Mouse (Mus musculus): Measurements from ENCODE around the gene Rerg. TPM values are rescaled to one million over a fixed set of nuclear protein-coding genes. Genes with fewer than 3 reads are reported as not detected.
"Not testable (repeated sequence)": the region's sequence is repeated elsewhere in the genome, so short reads cannot be mapped to it uniquely, and the experiment has no call there.

The Rerg gene
- total RNA-seq, 2 experiments from 2014 or later, result 7.4 to 7.5 TPM

GRCm38 (mm10) chr6:137094475-137094874 is 75.8 kb downstream of the Rerg start:
- DNase-seq, result no peak
- intact Hi-C loops (cut with DNase I), result no loop called here

- intact Hi-C loops (cut with DNase I), result no loop called here
These were observed 81.8 kb downstream of the Rerg start for GRCm38 (mm10) chr6:137088469-137088868.

GRCm38 (mm10) chr6:137087956-137088355 is 82.3 kb downstream of the Rerg start:
- DNase-seq, result no peak
- intact Hi-C loops (cut with DNase I), result no loop called here

More at GRCm38 (mm10) chr6:137088469-137088868, 81.8 kb downstream of the Rerg start:
- no peak for DNase-seq

- intact Hi-C loops (cut with DNase I), result no loop called here
- no peak for DNase-seq
These were observed 82.8 kb downstream of the Rerg start for GRCm38 (mm10) chr6:137087470-137087869.

- no peak for DNase-seq
- intact Hi-C loops (cut with DNase I), result no loop called here
These were observed 90.6 kb downstream of the Rerg start for GRCm38 (mm10) chr6:137079701-137080100.

GRCm38 (mm10) chr6:137076731-137077130 is 93.6 kb downstream of the Rerg start:
- no peak for DNase-seq
- intact Hi-C loops (cut with DNase I), result no loop called here

GRCm38 (mm10) chr6:137076225-137076624 is 94.1 kb downstream of the Rerg start:
- intact Hi-C loops (cut with DNase I), result no loop called here
- no peak for DNase-seq

- no peak for DNase-seq
- intact Hi-C loops (cut with DNase I), result no loop called here
These were observed 98.0 kb downstream of the Rerg start for GRCm38 (mm10) chr6:137072256-137072655.

- DNase-seq, result no peak
- intact Hi-C loops (cut with DNase I), result no loop called here
These were observed 98.8 kb downstream of the Rerg start for GRCm38 (mm10) chr6:137071466-137071865.

GRCm38 (mm10) chr6:137065506-137065905 is 104.8 kb downstream of the Rerg start:
- DNase-seq, result no peak
- intact Hi-C loops (cut with DNase I), result no loop called here

- intact Hi-C loops (cut with DNase I), result no loop called here
- no peak for DNase-seq
These were observed 105.5 kb downstream of the Rerg start for GRCm38 (mm10) chr6:137064786-137065185.

GRCm38 (mm10) chr6:137063239-137063940 is 106.9 kb downstream of the Rerg start:
- no peak for DNase-seq
- intact Hi-C loops (cut with DNase I), result no loop called here

GRCm38 (mm10) chr6:137061880-137062531 is 108.3 kb downstream of the Rerg start:
- intact Hi-C loops (cut with DNase I), result no loop called here

GRCm38 (mm10) chr6:137060595-137060994 is 109.7 kb downstream of the Rerg start:
- intact Hi-C loops (cut with DNase I), result no loop called here
- DNase-seq, result no peak

More at GRCm38 (mm10) chr6:137061880-137062531, 108.3 kb downstream of the Rerg start:
- no peak for DNase-seq

GRCm38 (mm10) chr6:137058257-137058656 is 112.0 kb downstream of the Rerg start:
- DNase-seq, result no peak
- intact Hi-C loops (cut with DNase I), result no loop called here

- intact Hi-C loops (cut with DNase I), result loop anchor here (5.0 kb wide), 1 partner anchor 113 kb away; no protein-coding TSS in a partner anchor
- DNase-seq, result no peak
These were observed 116.2 kb downstream of the Rerg start for GRCm38 (mm10) chr6:137054073-137054472.

- intact Hi-C loops (cut with DNase I), result loop anchor here (5.0 kb wide), 1 partner anchor 114 kb away; no protein-coding TSS in a partner anchor
- peak; percentile 7 to 40 for DNase-seq
These were observed 116.8 kb downstream of the Rerg start for GRCm38 (mm10) chr6:137053464-137053863.

- no peak for DNase-seq
- intact Hi-C loops (cut with DNase I), result loop anchor here (5.0 kb wide), 1 partner anchor 114 kb away; no protein-coding TSS in a partner anchor
These were observed 117.3 kb downstream of the Rerg start for GRCm38 (mm10) chr6:137053006-137053405.

GRCm38 (mm10) chr6:137047036-137047435 is 123.3 kb downstream of the Rerg start:
- DNase-seq, result no peak

GRCm38 (mm10) chr6:137045011-137045504 is 125.2 kb downstream of the Rerg start:
- no peak for DNase-seq
- intact Hi-C loops (cut with DNase I), result no loop called here

More at GRCm38 (mm10) chr6:137047036-137047435, 123.3 kb downstream of the Rerg start:
- intact Hi-C loops (cut with DNase I), result no loop called here

GRCm38 (mm10) chr6:137035611-137036395 is 134.5 kb downstream of the Rerg start:
- intact Hi-C loops (cut with DNase I); DNase-seq: not testable (repeated sequence)
